22 mouse cellular contexts compared by ENCODE assay signal in genomic region chr14:28243474-28243873, GRCm38 (mm10).
DNase-seq lines count a peak whose midpoint lies in the region; ATAC-seq and TF ChIP-seq lines count a peak whose summit lies in the region.
"Had no signal": no experiment of that assay in that cellular context is flagged by ENCODE, and none has a peak within 500 bp of the region (broad histone marks: within the 10 kb centered on the region; RNA-seq: fewer than 3 reads in every experiment).

No protein-coding gene starts in this region.

- H3K36me3 ChIP-seq in forebrain, embryonic 16.5 days (ENCODE audit: control insufficient read depth, insufficient read depth), result no peaks in the 10 kb centered on the region
- H3K36me3 ChIP-seq in forebrain, embryonic 13.5 days (ENCODE audit: poor library complexity, severe bottlenecking), result no peaks in the 10 kb centered on the region
- H3K36me3 ChIP-seq: embryonic facial prominence, embryonic 15.5 days; heart, embryonic 12.5 days; hindbrain, embryonic 10.5 days; hindbrain, embryonic 15.5 days had no signal

- WGBS in forebrain, embryonic 16.5 days, result 67% methylated on average over 4 of the region's 4 CpGs
- 86% methylated on average over 4 of the region's 4 CpGs for WGBS in forebrain, embryonic 13.5 days

- H3K4me1 ChIP-seq in forebrain, embryonic 16.5 days (replicated peaks; ENCODE audit: control insufficient read depth, insufficient read depth, low read length), result peaks cover 3% of the 10 kb centered on the region; the same call in 1 of the 2 replicates
- H3K4me1 ChIP-seq in forebrain, embryonic 13.5 days, result no peaks in the 10 kb centered on the region
- H3K4me1 ChIP-seq: embryonic facial prominence, embryonic 15.5 days; hindbrain, embryonic 15.5 days had no signal

- no peak overlapping the region for H3K4me3 ChIP-seq in forebrain, embryonic 16.5 days (replicated peaks; ENCODE audit: low read length)
- no peak overlapping the region for H3K4me3 ChIP-seq in forebrain, embryonic 13.5 days
- no peak overlapping the region for H3K4me3 ChIP-seq in layer of hippocampus, adult 2 months
- H3K4me3 ChIP-seq: embryonic facial prominence, embryonic 15.5 days; erythroblast, embryonic 14.5 days; gastrocnemius, adult 2 months; heart, embryonic 12.5 days; hindbrain, embryonic 10.5 days; hindbrain, embryonic 15.5 days had no signal

- intact Hi-C loops in left cerebral cortex, postnatal 14 days (cut with DNase I), result no loop called here

- no peaks in the 10 kb centered on the region for H3K27me3 ChIP-seq in forebrain, embryonic 16.5 days (replicated peaks; ENCODE audit: control insufficient read depth, insufficient read depth, low read length)
- H3K27me3 ChIP-seq in forebrain, embryonic 13.5 days, result peaks cover 10% of the 10 kb centered on the region
- H3K27me3 ChIP-seq: CH12.LX; embryonic facial prominence, embryonic 15.5 days; heart, embryonic 12.5 days; hindbrain, embryonic 15.5 days had no signal

- H3K27ac ChIP-seq in forebrain, embryonic 16.5 days (ENCODE audit: low read length), result no peak overlapping the region
- no peak overlapping the region for H3K27ac ChIP-seq in forebrain, embryonic 13.5 days
- no peak overlapping the region for H3K27ac ChIP-seq in layer of hippocampus, adult 2 months
- H3K27ac ChIP-seq: embryonic facial prominence, embryonic 15.5 days; gastrocnemius, adult 2 months; hindbrain, embryonic 10.5 days; hindbrain, embryonic 15.5 days had no signal

- H3K4me2 ChIP-seq in forebrain, embryonic 16.5 days (ENCODE audit: low read length), result no peak overlapping the region
- H3K4me2 ChIP-seq in forebrain, embryonic 13.5 days, result no peak overlapping the region
- H3K4me2 ChIP-seq: embryonic facial prominence, embryonic 15.5 days; heart, embryonic 12.5 days; hindbrain, embryonic 15.5 days had no signal

- no peak overlapping the region for H3K9ac ChIP-seq in forebrain, embryonic 16.5 days (replicated peaks; ENCODE audit: low read depth, low read length)
- H3K9ac ChIP-seq in forebrain, embryonic 13.5 days, result no peak overlapping the region
- H3K9ac ChIP-seq: embryonic facial prominence, embryonic 15.5 days; heart, embryonic 12.5 days; hindbrain, embryonic 15.5 days had no signal

- ATAC-seq in forebrain, embryonic 16.5 days, result peak; percentile 58; the same call in 1 of the 2 replicates
- ATAC-seq in forebrain, embryonic 13.5 days, result no peak
- ATAC-seq: inflammation-experienced regulatory T-cells, adult 6 months; intestine, postnatal 0 days had no signal

- DNase-seq in left cerebral cortex, postnatal 14 days (ENCODE audit: low spot score in 2 of 2), result peak; percentile 31 to 33
- no peak for DNase-seq in left cerebral cortex, adult 11 months (ENCODE audit: low spot score)
- peak; percentile 49 to 52 for DNase-seq in right cerebral cortex, postnatal 10 days (ENCODE audit: low spot score in 2 of 2)
- DNase-seq in right cerebral cortex, postnatal 36 days (ENCODE audit: low spot score in 2 of 2), result no peak
- DNase-seq in layer of hippocampus, adult 2 months (ENCODE audit: low spot score in 2 of 2), result no peak
- DNase-seq: adrenal gland, adult 2 months; adrenal gland, postnatal 25 days; cerebellum, adult 11-12 months; cerebellum, adult 9-11 months; cerebellum, postnatal 36 days; gastrocnemius, adult 2 months; gastrocnemius, postnatal 25 days had no signal

- H3K9me3 ChIP-seq in forebrain, embryonic 16.5 days (ENCODE audit: control insufficient read depth, low read length), result no peaks in the 10 kb centered on the region
- no peaks in the 10 kb centered on the region for H3K9me3 ChIP-seq in forebrain, embryonic 13.5 days (replicated peaks)
- H3K9me3 ChIP-seq: embryonic facial prominence, embryonic 15.5 days; heart, embryonic 12.5 days; hindbrain, embryonic 10.5 days; hindbrain, embryonic 15.5 days had no signal

- TF ChIP-seq CTCF in layer of hippocampus, adult 2 months (conservative IDR thresholded peaks at IDR 0.05), result no peak

Comparison
In these comparisons a context has a peak if more than half of its experiments do, and no peak if none do; other contexts are left out.
1. DNase-seq: peak in left cerebral cortex, postnatal 14 days (2 of 2) and right cerebral cortex, postnatal 10 days (2 of 2); none in left cerebral cortex, adult 11 months (single experiment), right cerebral cortex, postnatal 36 days (0 of 2) and layer of hippocampus, adult 2 months (0 of 2).